Mouse (Mus musculus): ENCODE measurements around the gene 5330417H12Rik. TPM values are rescaled to one million over a fixed set of nuclear protein-coding genes. Genes with fewer than 3 reads are reported as not detected.

5330417H12Rik gene
- polyA plus RNA-seq, 1 experiment, result not detected

DNA sequence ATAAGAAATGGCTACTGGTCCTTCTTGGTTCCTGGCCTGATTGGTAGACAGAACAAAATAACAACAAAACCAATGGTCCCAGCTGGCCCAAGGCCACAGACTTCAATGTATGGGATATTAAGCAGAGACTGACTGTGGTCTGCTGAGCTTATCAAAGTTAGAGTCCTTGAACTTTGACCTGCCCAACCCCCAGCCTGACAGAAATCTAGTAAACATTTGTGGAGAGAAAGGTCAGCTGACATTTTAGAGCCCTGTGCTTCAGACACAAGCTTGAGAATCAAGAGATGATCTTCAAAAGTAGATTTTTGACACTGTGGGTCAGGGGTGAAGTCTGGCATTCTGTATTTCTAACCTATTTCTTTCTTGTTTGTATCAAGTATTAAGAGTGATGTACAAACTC is 28.2 kb downstream of the 5330417H12Rik start:
- no peak for DNase-seq (ENCODE audit: low read depth)
- TF ChIP-seq POLR2A (IDR thresholded peaks at IDR 0.05; ENCODE audit: borderline replicate concordance, extremely low read depth, insufficient read depth, insufficient read length, poor library complexity, severe bottlenecking), result no peak
- TF ChIP-seq CTCF (IDR thresholded peaks at IDR 0.05; ENCODE audit: borderline replicate concordance, extremely low read depth, insufficient read depth, insufficient read length), result no peak

DNA sequence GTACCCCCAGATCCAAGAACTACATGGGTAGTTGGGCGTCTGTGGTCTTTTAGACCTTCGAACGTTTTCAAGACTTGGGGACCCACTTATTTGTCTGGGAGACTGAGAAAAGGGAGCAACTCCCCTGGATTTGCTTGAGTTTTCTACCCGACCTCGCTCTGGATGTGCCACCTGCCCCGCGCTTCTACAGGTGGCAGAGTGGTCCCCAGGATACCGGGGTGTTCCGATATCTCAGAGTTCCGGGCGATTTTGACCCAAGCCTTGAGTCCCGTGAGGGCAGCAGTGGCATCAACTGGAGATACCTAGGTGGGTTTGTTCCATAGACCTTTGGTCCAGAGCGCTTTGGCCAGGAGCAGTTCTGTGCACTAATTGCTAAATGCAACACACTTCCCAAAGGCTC is 29.5 kb downstream of the 5330417H12Rik start:
- TF ChIP-seq CTCF (IDR thresholded peaks at IDR 0.05; ENCODE audit: borderline replicate concordance, extremely low read depth, insufficient read depth, insufficient read length), result no peak
- no peak for TF ChIP-seq POLR2A (IDR thresholded peaks at IDR 0.05; ENCODE audit: borderline replicate concordance, extremely low read depth, insufficient read depth, insufficient read length, poor library complexity, severe bottlenecking)
- DNase-seq (ENCODE audit: low read depth), result no peak

DNA sequence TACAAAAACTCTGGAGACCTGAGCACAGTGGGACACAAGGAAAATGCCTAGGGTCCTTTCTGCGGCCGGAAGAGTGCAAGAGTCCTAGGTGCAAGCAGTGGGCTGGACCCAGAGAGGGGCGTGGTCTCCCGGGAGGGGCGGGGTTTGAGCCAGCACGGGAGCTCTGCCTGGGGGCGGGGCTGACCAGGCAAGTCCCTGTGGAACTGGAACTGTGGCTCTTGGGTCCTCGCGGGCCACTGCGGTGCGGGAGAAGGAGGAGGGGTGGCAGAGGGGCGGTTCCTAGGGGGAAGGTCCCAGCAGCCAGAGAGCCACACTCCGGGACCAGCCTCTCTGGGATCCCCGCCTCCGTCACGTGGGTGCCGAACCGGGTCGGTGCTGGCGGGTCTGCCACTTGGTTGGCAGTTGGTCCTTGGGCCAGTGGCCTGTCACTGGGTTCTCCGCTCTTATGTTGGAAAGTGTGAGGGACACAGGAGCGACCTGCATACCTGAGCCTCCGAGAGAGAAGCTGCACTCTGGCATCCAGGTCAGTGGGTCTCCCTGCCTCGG is 30.0 kb downstream of the 5330417H12Rik start, which contains the start of gene Ppfibp2:
Gene Ppfibp2, plus strand, starts transcription at position 351 of the 546 bp plus-strand sequence.
- DNase-seq (ENCODE audit: low read depth), result peak; percentile 88
- 0 out of 2 replicates have a peak, but pooled peaks have one; percentile 3 for TF ChIP-seq CTCF (IDR thresholded peaks at IDR 0.05; ENCODE audit: borderline replicate concordance, extremely low read depth, insufficient read depth, insufficient read length)
- TF ChIP-seq POLR2A (IDR thresholded peaks at IDR 0.05; ENCODE audit: borderline replicate concordance, extremely low read depth, insufficient read depth, insufficient read length, poor library complexity, severe bottlenecking), result no peak

DNA sequence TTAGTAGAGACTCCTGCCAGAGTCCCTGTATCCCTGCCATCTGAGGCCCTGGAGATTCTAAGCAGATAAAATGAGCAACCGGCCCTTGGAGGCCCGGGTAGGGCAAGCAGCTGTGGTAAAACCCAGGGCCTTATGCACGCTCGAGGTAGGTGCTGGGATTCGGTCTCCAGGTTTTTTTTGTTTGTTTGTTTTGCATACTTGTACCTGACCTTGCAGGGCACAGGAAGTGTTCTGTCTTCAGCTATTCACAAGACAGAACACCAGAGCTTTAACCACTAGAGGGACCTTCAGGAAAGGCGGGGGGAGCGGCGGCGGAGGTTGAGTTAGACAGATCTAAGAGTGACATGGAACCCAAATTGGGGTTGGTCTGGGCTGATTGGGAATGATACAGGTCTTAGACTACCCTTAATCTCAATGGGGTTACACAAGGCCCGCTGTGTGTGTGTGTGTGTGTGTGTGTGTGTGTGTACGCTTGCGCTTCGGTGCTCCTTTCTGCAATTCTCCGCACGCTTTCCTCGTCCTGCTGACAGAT is 30.6 kb downstream of the 5330417H12Rik start:
- peak; percentile 67; the same call in 1 of the 2 replicates for TF ChIP-seq CTCF (IDR thresholded peaks at IDR 0.05; ENCODE audit: borderline replicate concordance, extremely low read depth, insufficient read depth, insufficient read length)
- no peak for TF ChIP-seq POLR2A (IDR thresholded peaks at IDR 0.05; ENCODE audit: borderline replicate concordance, extremely low read depth, insufficient read depth, insufficient read length, poor library complexity, severe bottlenecking)
- peak; percentile 76 for DNase-seq (ENCODE audit: low read depth)

DNA sequence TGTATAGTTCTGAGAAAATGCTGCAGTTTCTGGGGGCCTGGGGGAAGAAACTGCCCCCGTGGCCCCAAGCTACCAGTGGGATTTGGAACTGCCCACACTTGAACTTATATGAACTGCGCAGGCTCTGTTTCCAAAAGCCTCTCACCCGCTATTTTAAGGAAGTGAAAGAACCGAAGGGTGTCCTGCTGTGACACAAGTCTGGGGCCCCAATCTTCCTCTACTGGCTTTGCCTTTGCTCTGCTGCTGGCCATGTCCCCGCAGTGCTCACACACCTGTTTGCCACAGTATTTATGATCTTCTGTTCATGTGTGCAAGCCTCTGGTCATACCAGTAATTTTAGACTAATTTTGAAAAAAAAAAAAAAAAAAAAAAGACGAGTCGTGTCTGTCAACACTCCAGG is 31.1 kb downstream of the 5330417H12Rik start:
- TF ChIP-seq POLR2A (IDR thresholded peaks at IDR 0.05; ENCODE audit: borderline replicate concordance, extremely low read depth, insufficient read depth, insufficient read length, poor library complexity, severe bottlenecking) (no peak), CTCF (IDR thresholded peaks at IDR 0.05; ENCODE audit: borderline replicate concordance, extremely low read depth, insufficient read depth, insufficient read length) (no peak)
- DNase-seq (ENCODE audit: low read depth), result no peak

GRCm38 (mm10) chr7:107592641-107593040 is 32.3 kb downstream of the 5330417H12Rik start:
- no peak for TF ChIP-seq CTCF (IDR thresholded peaks at IDR 0.05; ENCODE audit: borderline replicate concordance, extremely low read depth, insufficient read depth, insufficient read length)
- TF ChIP-seq POLR2A (IDR thresholded peaks at IDR 0.05; ENCODE audit: borderline replicate concordance, extremely low read depth, insufficient read depth, insufficient read length, poor library complexity, severe bottlenecking), result no peak
- peak; percentile 73 for DNase-seq (ENCODE audit: low read depth)

- no peak for DNase-seq (ENCODE audit: low read depth)
- TF ChIP-seq POLR2A (IDR thresholded peaks at IDR 0.05; ENCODE audit: borderline replicate concordance, extremely low read depth, insufficient read depth, insufficient read length, poor library complexity, severe bottlenecking), result no peak
- TF ChIP-seq CTCF (IDR thresholded peaks at IDR 0.05; ENCODE audit: borderline replicate concordance, extremely low read depth, insufficient read depth, insufficient read length), result no peak
These were observed 50.7 kb downstream of the 5330417H12Rik start for GRCm38 (mm10) chr7:107574276-107574675.

Other genes starting within 250 kb of the 5330417H12Rik start
- gene Olfml1, start 57.7 kb downstream of the 5330417H12Rik start, polyA plus RNA-seq (2012; rRNA removed), result 2.0 and 2.3 TPM in 2 replicates
- 2.2 and 3.4 TPM in 2 replicates for gene Ppfibp2, start 30.0 kb downstream of the 5330417H12Rik start, polyA plus RNA-seq (2012; rRNA removed)
- gene Cyb5r2, start 132.9 kb upstream of the 5330417H12Rik start, polyA plus RNA-seq (2012; rRNA removed), result 0.11 and 0.14 TPM in 2 replicates
- 0.04 TPM in 1 of 2 replicates, not detected in the other for gene Ovch2, start 176.0 kb upstream of the 5330417H12Rik start, polyA plus RNA-seq (2012; rRNA removed)
- not detected in 2 replicates for gene Olfr467, start 187.1 kb upstream of the 5330417H12Rik start, polyA plus RNA-seq (2012; rRNA removed)
- gene Olfr469, start 200.4 kb upstream of the 5330417H12Rik start, polyA plus RNA-seq (2012; rRNA removed), result not detected in 2 replicates
- not detected in 2 replicates for gene Olfr470, start 222.3 kb upstream of the 5330417H12Rik start, polyA plus RNA-seq (2012; rRNA removed)